Mouse (Mus musculus): ENCODE results near the gene Pcdh8. TPM values are rescaled to one million over a fixed set of nuclear protein-coding genes. Genes with fewer than 3 reads are reported as not detected.

The Pcdh8 gene
- not detected in 2 replicates for total RNA-seq (2017)

GRCm38 (mm10) chr14:79771094-79771535 is at the start of gene Pcdh8:
Gene Pcdh8, minus strand, starts transcription at chr14:79771312.
- ATAC-seq (ENCODE audit: extremely low read depth, insufficient number of reproducible peaks, low FRiP score, poor library complexity, severe bottlenecking), result no peak

- no peak for ATAC-seq (ENCODE audit: extremely low read depth, insufficient number of reproducible peaks, low FRiP score, poor library complexity, severe bottlenecking)
Observed at GRCm38 (mm10) chr14:79814709-79815108, 43.6 kb upstream of the Pcdh8 start.

GRCm38 (mm10) chr14:79814084-79814483 is 43.0 kb upstream of the Pcdh8 start:
- no peak for ATAC-seq (ENCODE audit: extremely low read depth, insufficient number of reproducible peaks, low FRiP score, poor library complexity, severe bottlenecking)

- ATAC-seq (ENCODE audit: extremely low read depth, insufficient number of reproducible peaks, low FRiP score, poor library complexity, severe bottlenecking), result no peak
Observed at GRCm38 (mm10) chr14:79793179-79793578, 22.1 kb upstream of the Pcdh8 start.

- no peak for ATAC-seq (ENCODE audit: extremely low read depth, insufficient number of reproducible peaks, low FRiP score, poor library complexity, severe bottlenecking)
Observed at GRCm38 (mm10) chr14:79789535-79789934, 18.4 kb upstream of the Pcdh8 start.

- no peak for ATAC-seq (ENCODE audit: extremely low read depth, insufficient number of reproducible peaks, low FRiP score, poor library complexity, severe bottlenecking)
Observed at GRCm38 (mm10) chr14:79788656-79789204, 17.6 kb upstream of the Pcdh8 start.

- no peak for ATAC-seq (ENCODE audit: extremely low read depth, insufficient number of reproducible peaks, low FRiP score, poor library complexity, severe bottlenecking)
Observed at GRCm38 (mm10) chr14:79787918-79788317, 16.8 kb upstream of the Pcdh8 start.

- ATAC-seq (ENCODE audit: extremely low read depth, insufficient number of reproducible peaks, low FRiP score, poor library complexity, severe bottlenecking), result no peak
Observed at GRCm38 (mm10) chr14:79785400-79785799, 14.3 kb upstream of the Pcdh8 start.

- ATAC-seq (ENCODE audit: extremely low read depth, insufficient number of reproducible peaks, low FRiP score, poor library complexity, severe bottlenecking), result no peak
Observed at GRCm38 (mm10) chr14:79780889-79781288, 9.8 kb upstream of the Pcdh8 start.

GRCm38 (mm10) chr14:79780332-79780731 is 9.2 kb upstream of the Pcdh8 start:
- ATAC-seq (ENCODE audit: extremely low read depth, insufficient number of reproducible peaks, low FRiP score, poor library complexity, severe bottlenecking), result no peak

GRCm38 (mm10) chr14:79779841-79780240 is 8.7 kb upstream of the Pcdh8 start:
- no peak for ATAC-seq (ENCODE audit: extremely low read depth, insufficient number of reproducible peaks, low FRiP score, poor library complexity, severe bottlenecking)

GRCm38 (mm10) chr14:79773425-79774391 is 2.6 kb upstream of the Pcdh8 start:
- no peak for ATAC-seq (ENCODE audit: extremely low read depth, insufficient number of reproducible peaks, low FRiP score, poor library complexity, severe bottlenecking)

GRCm38 (mm10) chr14:79771802-79772511 is 845 bp upstream of the Pcdh8 start:
- ATAC-seq (ENCODE audit: extremely low read depth, insufficient number of reproducible peaks, low FRiP score, poor library complexity, severe bottlenecking), result no peak

- no peak for ATAC-seq (ENCODE audit: extremely low read depth, insufficient number of reproducible peaks, low FRiP score, poor library complexity, severe bottlenecking)
Observed at GRCm38 (mm10) chr14:79770306-79771093, 612 bp downstream of the Pcdh8 start.

GRCm38 (mm10) chr14:79769618-79770017 is 1.5 kb downstream of the Pcdh8 start:
- no peak for ATAC-seq (ENCODE audit: extremely low read depth, insufficient number of reproducible peaks, low FRiP score, poor library complexity, severe bottlenecking)

- ATAC-seq (ENCODE audit: extremely low read depth, insufficient number of reproducible peaks, low FRiP score, poor library complexity, severe bottlenecking), result no peak
Observed at GRCm38 (mm10) chr14:79768996-79769395, 2.1 kb downstream of the Pcdh8 start.

- no peak for ATAC-seq (ENCODE audit: extremely low read depth, insufficient number of reproducible peaks, low FRiP score, poor library complexity, severe bottlenecking)
Observed at GRCm38 (mm10) chr14:79768076-79768830, 2.9 kb downstream of the Pcdh8 start.

GRCm38 (mm10) chr14:79767601-79768000 is 3.5 kb downstream of the Pcdh8 start:
- no peak for ATAC-seq (ENCODE audit: extremely low read depth, insufficient number of reproducible peaks, low FRiP score, poor library complexity, severe bottlenecking)
